Mouse (Mus musculus): ENCODE data around the gene Scpep1.
"Not testable (repeated sequence)": the region's sequence is repeated elsewhere in the genome, so short reads cannot be mapped to it uniquely, and the experiment has no call there.

DNA sequence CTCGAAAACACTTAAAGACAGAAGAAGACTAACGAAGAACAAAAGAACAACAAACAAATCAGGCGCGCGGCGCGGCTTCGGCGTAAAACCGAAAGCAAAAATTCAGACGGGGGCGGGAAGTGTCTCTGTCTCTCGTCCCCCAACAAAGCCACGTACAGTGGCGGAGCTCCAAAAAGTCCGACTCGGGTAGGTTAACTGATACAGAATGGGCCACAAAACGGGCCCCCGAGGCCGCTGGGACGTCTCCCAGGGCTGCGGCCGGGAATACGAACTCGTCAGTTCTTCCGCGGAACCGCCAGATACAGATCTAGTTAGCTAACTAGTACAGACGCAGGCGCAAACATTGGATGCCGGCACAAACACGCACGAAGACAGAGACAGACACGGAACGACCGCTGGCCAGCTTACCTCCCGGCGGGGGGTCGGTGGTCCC, 59.4 kb downstream of the Scpep1 start:
- TF ChIP-seq POLR2A (IDR thresholded peaks at IDR 0.05; ENCODE audit: borderline replicate concordance, control insufficient read depth, low read depth, low read length); CTCF (IDR thresholded peaks at IDR 0.05; ENCODE audit: control insufficient read depth, insufficient read depth, low read length): not testable (repeated sequence)
